Mouse (Mus musculus) bone marrow macrophage, adult 2 months (primary cell): ENCODE results near the gene Teddm1a.

ENCODE experiments used
- CTCF ChIP-seq: IDR thresholded peaks from 2 replicates; pipeline ENCODE4 v1.5.1; 2012; ENCODE audit warnings: low read depth, mild to moderate bottlenecking, low read length, moderate library complexity
- POLR2A ChIP-seq: IDR thresholded peaks from 2 replicates; pipeline ENCODE4 v1.6.1; 2012; ENCODE audit warnings: mild to moderate bottlenecking, low read depth, low read length, borderline replicate concordance

DNA sequence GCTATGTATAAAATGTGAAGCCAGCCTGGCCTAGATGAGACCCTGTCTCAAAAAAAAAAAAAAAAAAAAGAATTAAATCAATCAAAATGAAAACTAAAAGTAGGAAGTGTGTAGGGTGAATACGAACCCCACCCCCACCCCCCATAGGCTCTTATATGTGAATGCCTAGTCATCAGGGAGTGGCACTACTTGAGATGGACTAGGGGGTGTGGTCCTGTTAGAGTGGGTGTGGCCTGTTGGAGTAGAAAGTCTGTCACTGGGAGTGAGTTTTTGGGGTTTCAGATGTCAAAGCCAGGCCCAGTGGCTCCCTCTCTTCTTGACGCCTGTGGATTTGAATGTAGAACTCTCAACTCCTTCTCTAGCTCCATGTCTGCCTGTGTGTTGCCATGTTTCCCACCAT is 45.5 kb downstream of the Teddm1a start:
- TF ChIP-seq CTCF (no peak), POLR2A (no peak)
